Mouse (Mus musculus): ENCODE measurements at regions not wholly inside any gene's neighbourhood (a gene's known extent, or its start where the extent isn't known, plus 50 kb on each side); places are given as distances from the start of the nearest gene placed in this dataset.

DNA sequence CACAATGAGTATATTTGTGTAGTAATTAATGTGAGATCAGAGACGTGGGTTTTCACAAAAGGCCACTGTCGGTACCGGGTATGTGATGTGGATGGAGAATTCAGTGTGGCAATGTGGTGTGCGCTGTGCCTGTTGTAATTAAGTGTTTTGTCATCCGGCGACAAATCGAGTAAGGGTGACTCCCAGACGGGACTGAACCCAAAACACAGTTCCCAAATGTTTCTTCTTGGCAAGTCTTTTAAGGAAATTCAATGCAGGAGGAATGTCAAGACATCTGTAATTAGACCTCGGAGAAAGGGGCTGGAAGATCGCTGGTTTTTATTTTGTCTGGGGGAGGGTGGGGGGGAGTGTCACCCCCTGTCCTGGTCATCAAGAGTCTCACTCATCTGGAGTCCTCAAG is 72.3 kb upstream of the Tbx3 start:
- no peak overlapping the region for H3K4me3 ChIP-seq
- no peaks in the 10 kb centered on the region for H3K4me1 ChIP-seq (ENCODE audit: control insufficient read depth, insufficient read depth, low read length)
- DNase-seq: no peak
- H3K27me3 ChIP-seq (ENCODE audit: control insufficient read depth, insufficient read depth, low read length): no peaks in the 10 kb centered on the region
- WGBS: 64% methylated on average over 10 of the region's 10 CpGs
- intact Hi-C loops (cut with DNase I): no loop called here
- no peaks in the 10 kb centered on the region for H3K36me3 ChIP-seq (ENCODE audit: control insufficient read depth, insufficient read depth, low read length)
- no peak overlapping the region for H3K9ac ChIP-seq (ENCODE audit: low read depth, low read length)
- no peaks in the 10 kb centered on the region for H3K79me2 ChIP-seq (replicated peaks; ENCODE audit: control insufficient read depth, insufficient read depth, low read length)
- H3K27ac ChIP-seq: no peak overlapping the region
- no peak for TF ChIP-seq EP300 (IDR thresholded peaks at IDR 0.05; ENCODE audit: insufficient read depth, low read depth, low read length)
- TF ChIP-seq CTCF (IDR thresholded peaks at IDR 0.05): no peak
- TF ChIP-seq POLR2A (IDR thresholded peaks at IDR 0.05; ENCODE audit: insufficient read depth, low read depth, low read length): no peak

DNA sequence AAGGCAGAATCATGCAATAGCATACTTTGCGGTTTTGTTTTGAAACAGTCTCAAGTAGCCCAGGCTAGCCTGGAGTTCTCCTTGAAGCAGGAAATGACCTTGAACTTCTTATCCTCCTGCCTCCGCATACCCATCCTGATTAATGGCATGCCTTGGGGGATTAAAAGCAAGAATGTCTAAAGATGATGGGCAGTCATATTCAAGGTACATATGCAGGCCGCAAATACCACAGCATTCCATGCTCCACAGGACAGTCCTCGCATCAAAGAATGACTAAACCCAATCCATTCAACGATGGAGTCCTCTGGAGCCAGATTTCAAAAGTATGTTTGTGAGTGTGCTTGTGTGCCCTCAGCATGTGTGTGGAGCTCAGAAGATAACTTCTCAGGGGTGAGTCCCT is 69.1 kb upstream of the Tbx3 start:
- Histone ChIP-seq H3K9ac (ENCODE audit: low read depth, low read length) (no peak overlapping the region), H3K27ac (no peak overlapping the region), H3K36me3 (ENCODE audit: control insufficient read depth, insufficient read depth, low read length) (no peaks in the 10 kb centered on the region), H3K4me1 (ENCODE audit: control insufficient read depth, insufficient read depth, low read length) (no peaks in the 10 kb centered on the region), H3K79me2 (replicated peaks; ENCODE audit: control insufficient read depth, insufficient read depth, low read length) (no peaks in the 10 kb centered on the region), H3K4me3 (no peak overlapping the region), H3K27me3 (ENCODE audit: control insufficient read depth, insufficient read depth, low read length) (no peaks in the 10 kb centered on the region)
- WGBS: 92% methylated on average over 5 of the region's 5 CpGs
- TF ChIP-seq POLR2A (IDR thresholded peaks at IDR 0.05; ENCODE audit: insufficient read depth, low read depth, low read length) (no peak), CTCF (IDR thresholded peaks at IDR 0.05) (no peak), EP300 (IDR thresholded peaks at IDR 0.05; ENCODE audit: insufficient read depth, low read depth, low read length) (no peak)
- no peak for DNase-seq
- intact Hi-C loops (cut with DNase I): no loop called here

DNA sequence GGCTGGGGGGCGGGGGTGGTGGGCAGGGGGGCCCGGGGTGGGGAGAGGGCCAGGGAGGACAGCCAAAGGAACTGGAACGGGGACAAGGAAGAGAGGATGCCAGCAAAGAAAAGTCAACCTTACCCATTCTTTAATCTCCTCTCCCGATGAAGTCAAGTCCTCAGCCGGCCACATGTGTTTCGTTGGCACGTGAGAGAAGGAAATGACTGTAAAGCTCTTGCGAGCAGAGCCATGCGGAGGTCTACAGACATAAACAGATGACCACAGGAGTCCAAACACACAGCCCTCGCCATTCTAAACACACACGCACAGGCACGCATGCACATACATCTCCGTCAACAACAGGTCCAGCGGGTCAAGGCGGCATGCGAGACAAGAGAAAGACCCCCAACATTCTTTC is 68.5 kb upstream of the Tbx3 start:
- Histone ChIP-seq H3K9ac (ENCODE audit: low read depth, low read length) (no peak overlapping the region), H3K4me1 (ENCODE audit: control insufficient read depth, insufficient read depth, low read length) (no peaks in the 10 kb centered on the region), H3K27ac (no peak overlapping the region), H3K4me3 (no peak overlapping the region), H3K27me3 (ENCODE audit: control insufficient read depth, insufficient read depth, low read length) (no peaks in the 10 kb centered on the region), H3K79me2 (replicated peaks; ENCODE audit: control insufficient read depth, insufficient read depth, low read length) (no peaks in the 10 kb centered on the region), H3K36me3 (ENCODE audit: control insufficient read depth, insufficient read depth, low read length) (no peaks in the 10 kb centered on the region)
- DNase-seq: no peak
- intact Hi-C loops (cut with DNase I): no loop called here
- TF ChIP-seq EP300 (IDR thresholded peaks at IDR 0.05; ENCODE audit: insufficient read depth, low read depth, low read length) (no peak), POLR2A (IDR thresholded peaks at IDR 0.05; ENCODE audit: insufficient read depth, low read depth, low read length) (no peak), CTCF (IDR thresholded peaks at IDR 0.05) (no peak)
- 78% methylated on average over 16 of the region's 16 CpGs for WGBS

DNA sequence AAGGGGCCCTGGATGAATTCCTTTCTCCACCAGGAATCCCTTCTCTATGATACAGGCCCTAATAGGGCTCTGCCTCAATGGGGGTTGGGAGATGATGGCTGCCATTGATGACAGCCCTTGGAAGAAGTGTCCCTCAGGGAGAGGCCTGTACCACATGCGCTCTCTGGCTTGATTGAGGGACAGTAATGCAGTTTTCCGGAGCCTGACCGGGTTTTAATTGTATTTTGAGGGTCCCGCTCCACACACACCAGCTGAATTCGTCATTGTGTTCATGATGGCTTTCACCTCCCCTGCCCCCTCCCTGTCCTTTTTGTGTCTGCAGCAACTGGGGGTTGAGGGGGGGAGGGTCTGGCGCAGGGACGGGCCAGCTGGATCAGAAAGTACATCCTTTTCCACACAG is 65.0 kb upstream of the Tbx3 start:
- no peaks in the 10 kb centered on the region for H3K36me3 ChIP-seq (ENCODE audit: control insufficient read depth, insufficient read depth, low read length)
- no peaks in the 10 kb centered on the region for H3K27me3 ChIP-seq (ENCODE audit: control insufficient read depth, insufficient read depth, low read length)
- H3K9ac ChIP-seq (ENCODE audit: low read depth, low read length): no peak overlapping the region
- no peak overlapping the region for H3K27ac ChIP-seq
- DNase-seq: peak in 1 of 2 experiments; percentile 11
- TF ChIP-seq POLR2A (IDR thresholded peaks at IDR 0.05; ENCODE audit: insufficient read depth, low read depth, low read length) (no peak), CTCF (IDR thresholded peaks at IDR 0.05) (no peak), EP300 (IDR thresholded peaks at IDR 0.05; ENCODE audit: insufficient read depth, low read depth, low read length) (no peak)
- H3K79me2 ChIP-seq (replicated peaks; ENCODE audit: control insufficient read depth, insufficient read depth, low read length): no peaks in the 10 kb centered on the region
- intact Hi-C loops (cut with DNase I): no loop called here
- H3K4me3 ChIP-seq: no peak overlapping the region
- no peaks in the 10 kb centered on the region for H3K4me1 ChIP-seq (ENCODE audit: control insufficient read depth, insufficient read depth, low read length)
- WGBS: 58% methylated on average over 7 of the region's 7 CpGs

DNA sequence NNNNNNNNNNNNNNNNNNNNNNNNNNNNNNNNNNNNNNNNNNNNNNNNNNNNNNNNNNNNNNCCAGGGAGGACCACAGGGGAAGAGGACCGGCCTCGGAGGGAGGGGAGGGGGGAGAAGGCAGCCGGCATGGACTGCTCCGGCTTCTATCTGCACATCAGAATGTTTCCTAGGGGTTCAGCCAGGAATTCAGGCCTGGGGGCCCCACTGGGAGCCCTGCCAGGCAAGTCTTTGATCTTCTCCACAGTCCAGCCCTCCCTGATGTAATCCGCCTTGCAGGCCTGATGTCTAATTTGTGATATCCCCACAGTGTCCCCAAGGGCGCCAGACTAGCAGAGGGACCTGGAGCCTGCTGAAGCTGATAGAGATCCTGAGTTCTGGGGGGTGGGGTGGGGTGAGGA is 57.1 kb upstream of the Tbx3 start:
- DNase-seq: no peak
- WGBS: 52% methylated on average over 6 of the region's 6 CpGs
- H3K79me2 ChIP-seq (replicated peaks; ENCODE audit: control insufficient read depth, insufficient read depth, low read length): no peaks in the 10 kb centered on the region
- no peaks in the 10 kb centered on the region for H3K36me3 ChIP-seq (ENCODE audit: control insufficient read depth, insufficient read depth, low read length)
- H3K27me3 ChIP-seq (ENCODE audit: control insufficient read depth, insufficient read depth, low read length): no peaks in the 10 kb centered on the region
- no peaks in the 10 kb centered on the region for H3K4me1 ChIP-seq (ENCODE audit: control insufficient read depth, insufficient read depth, low read length)
- no peak overlapping the region for H3K9ac ChIP-seq (ENCODE audit: low read depth, low read length)
- H3K27ac ChIP-seq: no peak overlapping the region
- intact Hi-C loops (cut with DNase I): no loop called here
- no peak overlapping the region for H3K4me3 ChIP-seq
- TF ChIP-seq EP300 (IDR thresholded peaks at IDR 0.05; ENCODE audit: insufficient read depth, low read depth, low read length) (no peak), POLR2A (IDR thresholded peaks at IDR 0.05; ENCODE audit: insufficient read depth, low read depth, low read length) (no peak), CTCF (IDR thresholded peaks at IDR 0.05) (no peak)

DNA sequence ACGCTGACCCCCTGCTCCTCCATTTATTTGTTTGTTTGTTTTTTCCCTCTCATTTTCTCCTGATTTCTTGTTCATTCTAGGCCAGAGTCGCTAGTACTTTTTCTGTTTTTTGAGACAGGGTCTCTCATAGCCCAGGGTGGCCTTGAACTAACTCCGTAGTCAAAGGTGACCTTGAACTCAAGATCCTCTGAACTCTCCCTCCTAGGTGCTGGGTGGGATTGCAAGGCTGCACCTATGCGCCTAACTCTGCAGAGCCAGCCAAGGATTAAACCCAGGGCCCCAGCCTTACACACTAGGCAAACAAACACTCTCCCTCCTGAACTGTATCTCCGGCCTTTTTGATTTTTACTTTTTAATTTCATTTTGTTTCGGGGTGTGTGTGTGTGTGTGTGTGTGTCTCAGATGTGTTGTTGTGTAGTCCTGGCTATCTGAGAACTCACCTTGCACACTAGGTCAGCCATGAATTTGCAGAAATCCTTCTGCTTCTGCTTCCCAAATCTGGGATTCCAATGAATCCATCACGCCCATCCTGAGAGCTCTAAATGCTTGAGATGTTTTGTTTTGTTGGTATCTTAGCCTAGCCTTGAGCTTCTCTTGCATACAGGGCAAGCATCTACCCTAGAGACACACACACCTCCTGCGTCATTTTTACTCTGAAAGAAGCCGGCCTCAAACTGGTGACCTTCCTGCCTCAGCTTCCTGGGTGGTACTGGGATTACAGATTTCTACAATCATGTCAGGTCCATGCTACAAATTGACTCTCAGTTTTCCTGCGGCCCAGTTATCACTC is 56.3 kb upstream of the Tbx3 start:
- TF ChIP-seq EP300 (IDR thresholded peaks at IDR 0.05; ENCODE audit: insufficient read depth, low read depth, low read length): no peak
- TF ChIP-seq CTCF (IDR thresholded peaks at IDR 0.05): no peak
- TF ChIP-seq POLR2A (IDR thresholded peaks at IDR 0.05; ENCODE audit: insufficient read depth, low read depth, low read length): no peak
- Histone ChIP-seq H3K4me1 (ENCODE audit: control insufficient read depth, insufficient read depth, low read length) (no peaks in the 10 kb centered on the region), H3K27me3 (ENCODE audit: control insufficient read depth, insufficient read depth, low read length) (no peaks in the 10 kb centered on the region), H3K36me3 (ENCODE audit: control insufficient read depth, insufficient read depth, low read length) (no peaks in the 10 kb centered on the region), H3K79me2 (replicated peaks; ENCODE audit: control insufficient read depth, insufficient read depth, low read length) (no peaks in the 10 kb centered on the region), H3K4me3 (no peak overlapping the region), H3K9ac (ENCODE audit: low read depth, low read length) (no peak overlapping the region), H3K27ac (no peak overlapping the region)
- intact Hi-C loops (cut with DNase I): no loop called here
- 85% methylated on average over 10 of the region's 10 CpGs for WGBS
- DNase-seq: no peak

Measured in heart, adult 2 months (tissue).